Mouse (Mus musculus): ENCODE measurements around the gene Mlxipl. TPM values are rescaled to one million over a fixed set of nuclear protein-coding genes. Genes with fewer than 3 reads are reported as not detected.
"Not testable (repeated sequence)": the region's sequence is repeated elsewhere in the genome, so short reads cannot be mapped to it uniquely, and the experiment has no call there.

Gene Mlxipl
- polyA plus RNA-seq, 1 experiment from 2014 or later, result 4.7 TPM

DNA sequence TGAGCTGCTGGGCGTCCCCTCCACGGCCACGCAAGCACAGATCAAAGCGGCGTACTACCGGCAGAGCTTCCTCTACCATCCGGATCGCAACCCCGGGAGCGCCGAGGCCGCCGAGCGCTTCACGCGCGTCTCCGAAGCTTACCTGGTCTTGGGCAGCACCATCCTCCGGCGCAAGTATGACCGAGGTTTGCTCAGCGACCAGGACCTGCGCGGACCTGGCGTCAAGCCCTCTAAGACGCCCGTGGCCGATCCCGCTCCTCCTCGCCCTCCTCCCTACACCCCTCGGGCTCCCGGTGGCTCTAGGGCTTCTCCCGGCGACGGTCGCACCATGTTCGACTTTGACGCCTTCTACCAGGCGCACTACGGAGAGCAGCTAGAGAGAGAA is 25.3 kb upstream of the Mlxipl start:
- Histone ChIP-seq H3K4me2 (ENCODE audit: low read depth, low read length) (peak overlapping the region; percentile 85), H3K27ac (ENCODE audit: low read length) (peak overlapping the region; percentile 66), H3K4me1 (ENCODE audit: control insufficient read depth, insufficient read depth, low read length) (peaks cover 14% of the 10 kb centered on the region), H3K27me3 (ENCODE audit: control insufficient read depth, insufficient read depth, low read length) (no peaks in the 10 kb centered on the region), H3K9me3 (replicated peaks; ENCODE audit: control insufficient read depth, low read length) (no peaks in the 10 kb centered on the region), H3K36me3 (ENCODE audit: control insufficient read depth, insufficient read depth, low read length) (peaks cover 13% of the 10 kb centered on the region; the same call in 1 of the 2 replicates), H3K9ac (ENCODE audit: low read length) (peak overlapping the region; percentile 90), H3K4me3 (replicated peaks; ENCODE audit: low read length) (peak overlapping the region; percentile 97)
- peak; percentile 48 for ATAC-seq (ENCODE audit: insufficient read depth, low FRiP score)
- under 1% methylated on average over 40 of the region's 40 CpGs for WGBS

DNA sequence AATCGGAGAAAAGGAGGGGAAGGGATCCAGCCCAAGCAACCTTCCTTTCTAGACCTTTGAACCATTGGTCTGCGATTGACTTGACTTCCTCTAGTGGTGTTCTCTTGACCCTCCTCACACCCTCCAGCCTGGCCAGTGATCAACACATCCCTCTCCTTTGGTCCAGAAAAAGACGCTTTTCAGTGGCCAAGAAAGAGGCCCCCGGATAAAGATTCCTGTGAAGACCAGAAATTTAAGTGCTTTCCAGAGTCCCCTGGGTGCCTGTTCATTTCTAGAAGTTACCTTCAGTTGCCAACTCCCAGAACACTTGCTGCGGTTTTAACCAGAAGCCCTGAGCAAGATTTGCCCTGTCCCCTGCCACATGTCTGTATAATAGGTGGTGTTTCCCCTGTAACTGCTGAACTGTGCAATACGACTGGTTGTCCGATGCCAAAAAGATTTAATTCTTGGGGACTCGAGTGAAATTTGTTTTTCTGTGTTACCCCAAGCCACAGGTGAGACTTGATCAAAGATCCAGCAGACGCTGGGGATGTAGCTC is 24.7 kb upstream of the Mlxipl start, which contains the start of gene Bud23:
Gene Bud23 (minus strand): TSS at position 51 of the 538 bp plus-strand sequence.
- Histone ChIP-seq H3K4me3 (replicated peaks; ENCODE audit: low read length) (peak within 1 kb of the TSS; percentile 97), H3K4me2 (ENCODE audit: low read depth, low read length) (peak within 1 kb of the TSS; percentile 85), H3K9ac (ENCODE audit: low read length) (peak within 1 kb of the TSS; percentile 90), H3K27ac (ENCODE audit: low read length) (peak within 1 kb of the TSS; percentile 66), H3K4me1 (ENCODE audit: control insufficient read depth, insufficient read depth, low read length) (peaks cover 14% of the 10 kb centered on the region), H3K36me3 (ENCODE audit: control insufficient read depth, insufficient read depth, low read length) (peaks cover 11% of the 10 kb centered on the region; the same call in 1 of the 2 replicates)
- not testable (repeated sequence) for H3K27me3 ChIP-seq (ENCODE audit: control insufficient read depth, insufficient read depth, low read length); H3K9me3 ChIP-seq (replicated peaks; ENCODE audit: control insufficient read depth, low read length); ATAC-seq (ENCODE audit: insufficient read depth, low FRiP score)
- 69% methylated on average over 9 of the region's 9 CpGs for WGBS

DNA sequence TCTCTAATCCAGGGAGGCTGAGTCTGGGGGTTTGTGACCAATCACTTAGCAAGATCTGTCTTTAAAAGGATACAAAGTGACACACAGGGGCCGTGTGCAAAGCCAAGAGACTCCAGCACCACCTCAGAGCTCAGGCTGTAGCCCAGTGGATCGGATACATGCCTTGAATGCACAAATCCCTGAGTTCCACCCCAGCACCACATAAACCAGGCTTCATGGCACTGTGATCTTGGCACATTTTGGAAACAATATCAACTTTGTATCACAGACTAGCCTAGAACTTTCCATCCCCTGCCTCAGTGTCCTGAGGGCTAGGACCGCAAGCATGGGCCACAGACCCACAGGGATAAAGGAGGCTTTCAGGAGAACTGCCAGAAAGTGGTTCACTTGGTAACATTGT is 23.7 kb upstream of the Mlxipl start:
- no peak for ATAC-seq (ENCODE audit: insufficient read depth, low FRiP score)
- Histone ChIP-seq H3K4me2 (ENCODE audit: low read depth, low read length) (no peak overlapping the region), H3K9me3 (replicated peaks; ENCODE audit: control insufficient read depth, low read length) (no peaks in the 10 kb centered on the region), H3K27ac (ENCODE audit: low read length) (no peak overlapping the region), H3K9ac (ENCODE audit: low read length) (no peak overlapping the region), H3K27me3 (ENCODE audit: control insufficient read depth, insufficient read depth, low read length) (no peaks in the 10 kb centered on the region), H3K4me1 (ENCODE audit: control insufficient read depth, insufficient read depth, low read length) (peaks cover 14% of the 10 kb centered on the region), H3K36me3 (ENCODE audit: control insufficient read depth, insufficient read depth, low read length) (0 out of 2 replicates have a peak, but pooled peaks cover under 1% of the 10 kb centered on the region), H3K4me3 (replicated peaks; ENCODE audit: low read length) (no peak overlapping the region)
- 92% methylated on average over 3 of the region's 3 CpGs for WGBS

DNA sequence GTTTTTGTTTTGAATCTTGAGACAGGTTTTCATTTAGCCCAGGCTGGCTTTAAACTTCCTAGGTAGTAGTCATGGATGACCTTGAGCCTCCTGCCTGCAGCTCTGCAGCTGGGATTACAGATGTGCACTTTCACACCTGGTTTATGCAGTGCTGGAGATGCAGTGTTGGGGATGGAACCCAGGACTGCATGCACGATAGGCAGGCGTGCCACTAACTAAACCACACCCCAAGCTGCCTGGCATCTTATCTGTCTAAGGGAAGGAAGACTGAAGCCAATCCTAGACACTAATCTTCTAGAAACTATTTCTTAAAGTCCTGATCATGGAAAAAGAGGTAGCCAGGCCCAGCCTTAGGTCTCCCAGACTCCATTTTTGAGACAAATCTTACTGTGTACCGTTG is 19.2 kb upstream of the Mlxipl start:
- Histone ChIP-seq H3K4me3 (replicated peaks; ENCODE audit: low read length) (no peak overlapping the region), H3K9ac (ENCODE audit: low read length) (no peak overlapping the region), H3K27ac (ENCODE audit: low read length) (no peak overlapping the region), H3K4me2 (ENCODE audit: low read depth, low read length) (no peak overlapping the region), H3K9me3 (replicated peaks; ENCODE audit: control insufficient read depth, low read length) (no peaks in the 10 kb centered on the region), H3K36me3 (ENCODE audit: control insufficient read depth, insufficient read depth, low read length) (no peaks in the 10 kb centered on the region), H3K27me3 (ENCODE audit: control insufficient read depth, insufficient read depth, low read length) (no peaks in the 10 kb centered on the region), H3K4me1 (ENCODE audit: control insufficient read depth, insufficient read depth, low read length) (peaks cover 11% of the 10 kb centered on the region)
- 80% methylated on average over 3 of the region's 3 CpGs for WGBS
- no peak for ATAC-seq (ENCODE audit: insufficient read depth, low FRiP score)

DNA sequence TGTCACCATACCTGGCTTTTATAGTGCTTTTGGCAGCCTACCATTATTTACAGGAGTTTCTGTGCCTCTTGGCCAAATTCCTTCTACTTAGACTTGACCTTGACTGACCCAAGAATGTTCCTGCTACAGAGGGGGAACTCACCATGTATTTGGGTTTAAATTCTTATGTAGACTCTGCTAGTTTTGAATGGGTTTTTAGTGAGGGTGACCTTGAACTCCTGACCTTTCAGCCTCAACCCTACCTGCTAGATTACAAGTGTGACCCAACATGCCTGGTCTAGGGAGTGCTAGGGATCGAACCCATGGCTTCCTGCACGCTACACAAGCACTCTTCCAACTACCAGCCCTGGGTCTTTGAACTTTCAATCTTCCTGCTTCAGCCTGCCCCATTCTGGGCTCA is 17.6 kb upstream of the Mlxipl start:
- no peak overlapping the region for H3K4me2 ChIP-seq (ENCODE audit: low read depth, low read length)
- no peak for ATAC-seq (ENCODE audit: insufficient read depth, low FRiP score)
- H3K36me3 ChIP-seq (ENCODE audit: control insufficient read depth, insufficient read depth, low read length), result no peaks in the 10 kb centered on the region
- no peak overlapping the region for H3K9ac ChIP-seq (ENCODE audit: low read length)
- H3K4me3 ChIP-seq (replicated peaks; ENCODE audit: low read length), result no peak overlapping the region
- peaks cover 9% of the 10 kb centered on the region for H3K4me1 ChIP-seq (ENCODE audit: control insufficient read depth, insufficient read depth, low read length)
- no peak overlapping the region for H3K27ac ChIP-seq (ENCODE audit: low read length)
- no peaks in the 10 kb centered on the region for H3K27me3 ChIP-seq (ENCODE audit: control insufficient read depth, insufficient read depth, low read length)
- 91% methylated on average over 2 of the region's 2 CpGs for WGBS
- H3K9me3 ChIP-seq (replicated peaks; ENCODE audit: control insufficient read depth, low read length), result no peaks in the 10 kb centered on the region

DNA sequence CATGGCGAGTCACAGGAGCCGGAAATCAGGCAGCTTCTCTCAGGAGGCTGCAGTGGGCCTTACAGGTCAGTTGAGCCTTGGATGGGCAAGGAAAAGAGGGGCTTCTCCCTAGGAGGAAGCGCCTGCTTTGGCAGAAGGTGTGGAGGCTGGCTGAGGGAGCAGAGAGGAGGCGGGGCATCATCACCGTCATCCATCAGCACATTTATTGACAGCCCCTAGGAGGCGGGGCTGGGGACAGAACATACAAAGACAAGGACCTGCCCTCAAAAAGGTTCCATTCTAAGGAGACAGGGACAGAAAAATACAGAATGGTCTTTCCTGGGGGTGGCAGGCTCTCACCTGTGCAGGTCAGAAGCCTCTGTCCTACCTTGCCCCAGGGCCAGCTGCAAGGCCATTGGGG is 17.0 kb upstream of the Mlxipl start:
- Histone ChIP-seq H3K36me3 (ENCODE audit: control insufficient read depth, insufficient read depth, low read length) (no peaks in the 10 kb centered on the region), H3K27me3 (ENCODE audit: control insufficient read depth, insufficient read depth, low read length) (no peaks in the 10 kb centered on the region), H3K4me1 (ENCODE audit: control insufficient read depth, insufficient read depth, low read length) (peaks cover 10% of the 10 kb centered on the region), H3K4me2 (ENCODE audit: low read depth, low read length) (no peak overlapping the region), H3K9ac (ENCODE audit: low read length) (no peak overlapping the region), H3K27ac (ENCODE audit: low read length) (no peak overlapping the region), H3K9me3 (replicated peaks; ENCODE audit: control insufficient read depth, low read length) (no peaks in the 10 kb centered on the region), H3K4me3 (replicated peaks; ENCODE audit: low read length) (no peak overlapping the region)
- 67% methylated on average over 6 of the region's 6 CpGs for WGBS
- ATAC-seq (ENCODE audit: insufficient read depth, low FRiP score), result no peak

DNA sequence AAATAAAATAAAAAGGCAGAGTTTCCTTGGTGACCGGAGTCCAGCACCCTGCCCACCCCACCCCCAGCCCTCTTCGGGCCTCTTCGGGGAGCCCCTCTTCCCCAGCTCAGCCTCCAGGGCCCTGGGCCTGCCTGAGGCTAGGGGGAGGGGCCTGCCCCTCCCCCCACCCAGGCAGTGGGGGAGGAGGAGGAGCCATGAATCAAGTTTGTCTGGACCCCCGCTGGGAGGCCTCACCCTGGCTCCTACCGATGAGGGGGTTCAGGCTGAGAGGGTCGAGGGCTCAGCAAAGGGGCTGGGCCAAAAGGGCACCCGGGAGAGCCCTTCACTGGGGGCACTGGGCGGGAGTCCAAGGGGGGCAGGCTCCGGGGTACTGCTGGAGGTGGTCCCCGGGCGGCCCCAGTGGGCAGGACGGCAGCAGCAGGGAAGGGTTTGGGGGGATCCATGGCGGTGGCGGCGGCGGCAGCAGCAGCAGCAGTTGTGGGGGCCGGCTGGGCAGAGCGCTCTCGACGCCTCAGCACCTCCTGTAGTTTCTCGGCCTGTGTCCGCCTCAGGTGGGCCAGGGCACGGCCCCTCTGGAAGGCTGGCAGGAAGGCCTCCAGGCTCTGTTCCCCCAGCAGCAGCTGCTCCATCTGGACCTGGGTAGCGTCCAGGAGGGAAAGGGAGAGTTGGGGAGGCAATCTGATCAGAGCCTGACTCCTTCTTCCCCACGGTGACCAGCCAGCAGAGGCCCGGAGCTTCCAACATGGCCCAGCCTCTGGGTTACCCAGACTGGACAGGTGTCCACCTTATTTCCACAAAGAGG is 16.1 kb upstream of the Mlxipl start:
- peaks cover 13% of the 10 kb centered on the region for H3K4me1 ChIP-seq (ENCODE audit: control insufficient read depth, insufficient read depth, low read length)
- H3K4me3 ChIP-seq (replicated peaks; ENCODE audit: low read length), result no peak overlapping the region
- no peak for ATAC-seq (ENCODE audit: insufficient read depth, low FRiP score)
- H3K27me3 ChIP-seq (ENCODE audit: control insufficient read depth, insufficient read depth, low read length), result no peaks in the 10 kb centered on the region
- H3K9me3 ChIP-seq (replicated peaks; ENCODE audit: control insufficient read depth, low read length), result no peaks in the 10 kb centered on the region
- H3K36me3 ChIP-seq (ENCODE audit: control insufficient read depth, insufficient read depth, low read length), result no peaks in the 10 kb centered on the region
- H3K4me2 ChIP-seq (ENCODE audit: low read depth, low read length), result no peak overlapping the region
- no peak overlapping the region for H3K27ac ChIP-seq (ENCODE audit: low read length)
- peak overlapping the region; percentile 62 for H3K9ac ChIP-seq (ENCODE audit: low read length)
- 32% methylated on average over 26 of the region's 26 CpGs for WGBS

DNA sequence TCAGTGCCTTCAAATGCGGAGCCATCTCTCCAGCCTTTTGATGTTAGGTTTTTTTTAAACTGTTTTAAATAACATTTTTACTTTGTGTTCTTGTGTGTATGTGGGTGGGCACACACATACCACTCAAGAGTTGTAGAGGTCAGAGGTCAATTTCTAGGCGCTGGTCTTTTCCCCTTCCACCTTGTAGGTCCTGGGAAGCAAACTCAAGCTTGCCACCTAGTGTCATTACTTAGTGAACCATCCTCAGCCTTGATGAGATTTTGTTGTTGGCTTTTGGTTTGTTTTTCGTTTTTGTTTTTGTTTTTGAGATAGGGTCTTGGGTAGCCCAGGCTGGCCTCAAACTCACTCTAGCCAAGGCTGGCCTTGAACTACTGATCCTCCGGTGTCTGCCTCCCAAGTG is 14.0 kb upstream of the Mlxipl start:
- H3K27ac ChIP-seq (ENCODE audit: low read length), result no peak overlapping the region
- H3K36me3 ChIP-seq (ENCODE audit: control insufficient read depth, insufficient read depth, low read length), result no peaks in the 10 kb centered on the region
- no peak overlapping the region for H3K9ac ChIP-seq (ENCODE audit: low read length)

DNA sequence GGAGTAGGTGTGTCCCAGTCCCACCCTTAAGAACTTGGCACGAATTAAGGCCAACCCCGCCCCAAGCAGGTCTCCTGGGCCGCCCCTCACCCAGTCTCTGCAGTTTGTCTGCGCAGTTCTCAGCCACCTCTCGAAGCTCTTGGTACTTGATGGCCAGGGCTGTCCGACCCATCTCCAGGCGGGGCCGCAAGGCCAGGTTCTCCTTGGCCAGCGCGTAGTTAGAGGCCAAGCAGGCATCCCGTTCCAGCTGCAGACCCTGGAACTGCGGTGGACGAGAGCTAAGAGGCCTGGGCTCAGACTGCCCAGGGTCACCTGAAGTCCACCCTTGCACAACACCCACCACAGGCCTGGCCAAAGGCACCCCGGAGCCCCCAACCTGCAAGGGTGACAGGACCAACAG is 13.3 kb upstream of the Mlxipl start:
- Histone ChIP-seq H3K4me1 (ENCODE audit: control insufficient read depth, insufficient read depth, low read length) (peaks cover 14% of the 10 kb centered on the region), H3K27me3 (ENCODE audit: control insufficient read depth, insufficient read depth, low read length) (no peaks in the 10 kb centered on the region), H3K9ac (ENCODE audit: low read length) (no peak overlapping the region), H3K36me3 (ENCODE audit: control insufficient read depth, insufficient read depth, low read length) (no peaks in the 10 kb centered on the region), H3K27ac (ENCODE audit: low read length) (no peak overlapping the region), H3K4me3 (replicated peaks; ENCODE audit: low read length) (no peak overlapping the region), H3K9me3 (replicated peaks; ENCODE audit: control insufficient read depth, low read length) (no peaks in the 10 kb centered on the region), H3K4me2 (ENCODE audit: low read depth, low read length) (no peak overlapping the region)
- no peak for ATAC-seq (ENCODE audit: insufficient read depth, low FRiP score)
- 84% methylated on average over 14 of the region's 14 CpGs for WGBS

More for the DNA sequence above, 14.0 kb upstream of the Mlxipl start:
- Histone ChIP-seq H3K27me3 (ENCODE audit: control insufficient read depth, insufficient read depth, low read length) (no peaks in the 10 kb centered on the region), H3K4me1 (ENCODE audit: control insufficient read depth, insufficient read depth, low read length) (peaks cover 14% of the 10 kb centered on the region), H3K4me2 (ENCODE audit: low read depth, low read length) (no peak overlapping the region), H3K4me3 (replicated peaks; ENCODE audit: low read length) (no peak overlapping the region), H3K9me3 (replicated peaks; ENCODE audit: control insufficient read depth, low read length) (no peaks in the 10 kb centered on the region)
- WGBS, result 63% methylated on average over 4 of the region's 4 CpGs
- ATAC-seq (ENCODE audit: insufficient read depth, low FRiP score), result no peak

Measured in stomach, embryonic 16.5 days (tissue).